Mouse (Mus musculus): ENCODE measurements at regions not wholly inside any gene's neighbourhood (a gene's known extent, or its start where the extent isn't known, plus 50 kb on each side); places are given as distances from the start of the nearest gene placed in this dataset.
A peak's percentile ranks its signal among the peaks of the same experiment; 100 is the strongest.

DNA sequence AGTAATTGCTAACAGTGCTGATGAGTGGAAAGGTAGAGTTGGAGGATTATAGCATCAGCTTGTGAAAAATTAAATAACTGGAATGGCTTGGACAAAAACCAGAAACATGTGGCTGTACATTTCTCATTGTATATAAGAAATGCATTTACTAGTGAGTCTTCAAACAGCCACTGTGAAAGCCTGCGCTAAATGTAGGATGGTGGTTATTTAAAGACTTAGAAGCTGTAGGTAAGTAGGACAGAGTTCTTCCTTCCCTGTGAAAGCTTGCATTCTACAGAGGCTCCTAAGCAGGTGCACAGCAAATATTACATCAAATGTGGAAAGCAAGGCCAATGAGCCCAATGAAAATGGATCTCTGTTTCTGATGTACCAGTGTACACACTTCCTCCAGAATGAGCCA is 2999.5 kb upstream of the Gm6569 start:
- DNase-seq (ENCODE audit: low spot score in 2 of 2) = peak in 1 of 2 experiments; percentile 21
- intact Hi-C loops (cut with DNase I) = no loop called here

DNA sequence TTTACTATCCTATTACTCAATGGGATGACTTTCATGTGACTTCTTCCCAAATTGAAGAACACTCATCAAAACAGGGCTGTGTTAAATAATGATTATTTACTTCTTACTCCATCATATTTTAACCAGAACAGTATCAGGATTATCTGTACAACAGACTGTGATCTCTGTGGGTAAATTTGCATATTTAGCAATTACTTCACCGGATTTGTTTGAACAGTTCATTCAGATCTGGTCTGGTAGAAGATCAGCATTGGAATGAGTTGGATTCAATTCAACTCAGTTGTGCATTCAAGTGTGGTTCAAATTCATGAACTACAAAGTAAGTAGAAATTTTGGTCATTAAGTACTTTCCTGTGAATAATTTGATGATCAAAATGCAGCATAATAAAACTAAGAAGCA is 2991.8 kb upstream of the Gm6569 start:
- intact Hi-C loops (cut with DNase I) = no loop called here

DNA sequence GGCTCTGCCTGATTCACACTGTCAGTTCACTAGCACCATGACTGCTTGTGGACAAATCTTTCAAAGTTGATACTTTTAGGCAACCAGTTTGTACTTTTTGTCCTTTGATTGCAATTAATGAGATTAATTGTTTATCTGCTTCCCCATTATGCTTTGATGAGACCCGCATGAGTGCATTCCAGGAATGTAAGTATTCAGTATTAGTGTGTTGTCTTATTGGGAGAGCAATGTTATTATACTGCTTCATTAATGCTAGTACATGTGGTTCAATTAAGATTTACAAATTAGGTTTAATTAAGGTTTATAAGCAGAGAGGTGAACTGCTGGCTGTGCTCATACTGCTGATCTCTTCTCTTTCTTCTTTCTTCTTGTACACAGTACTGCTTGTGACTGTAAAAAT is 2984.7 kb upstream of the Gm6569 start:
- DNase-seq (ENCODE audit: low spot score in 2 of 2) = no peak
- intact Hi-C loops (cut with DNase I) = no loop called here

More for the DNA sequence above, 2991.8 kb upstream of the Gm6569 start:
- DNase-seq (ENCODE audit: low spot score in 2 of 2) = no peak

- no peak for DNase-seq (ENCODE audit: low spot score in 2 of 2)
- intact Hi-C loops (cut with DNase I) = no loop called here
Measured at GRCm38 (mm10) chr15:70850496-70850895, 2983.9 kb upstream of the Gm6569 start.
